Mouse (Mus musculus) cerebellum, postnatal 10 days (tissue): ENCODE measurements around the gene Otud3.
"Not testable (repeated sequence)": the region's sequence is repeated elsewhere in the genome, so short reads cannot be mapped to it uniquely, and the experiment has no call there.

ENCODE experiments used
- DNase-seq, 2 experiments: peaks; one replicate each; pipeline ENCODE4 v3.0.0; 2021; ENCODE audit warnings: mixed read lengths in 2 of 2

Gene Otud3

GRCm38 (mm10) chr4:138889165-138889564 lies 24.6 kb downstream of the Otud3 start:
- DNase-seq, result no peak

DNA sequence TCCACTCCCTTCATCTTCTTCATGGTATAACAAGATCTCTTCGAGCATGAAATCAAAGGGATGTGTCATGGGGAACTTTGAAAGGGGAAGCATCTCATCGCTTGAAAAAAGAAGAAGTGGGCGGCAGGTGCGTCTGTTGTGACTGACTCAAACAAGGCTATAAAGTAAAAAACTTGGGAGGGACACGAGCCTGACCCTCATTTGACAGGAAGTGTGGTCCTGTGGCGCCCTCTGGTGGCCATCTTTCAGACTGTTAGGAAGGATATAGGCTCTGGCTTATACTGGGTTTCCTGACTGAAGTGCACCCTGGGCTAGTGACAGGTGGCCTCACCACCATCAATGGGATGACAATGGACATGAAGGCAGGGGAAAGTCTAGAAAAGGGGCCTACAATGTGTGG lies 29.5 kb downstream of the Otud3 start:
- DNase-seq, result peak; percentile 94 to 97

- peak; percentile 54 to 58 for DNase-seq
These were observed 31.6 kb downstream of the Otud3 start for GRCm38 (mm10) chr4:138882179-138882578.

- no peak for DNase-seq
These were observed 32.7 kb downstream of the Otud3 start for GRCm38 (mm10) chr4:138880811-138881584.

- no peak for DNase-seq
These were observed 33.9 kb downstream of the Otud3 start for GRCm38 (mm10) chr4:138879808-138880207.

DNA sequence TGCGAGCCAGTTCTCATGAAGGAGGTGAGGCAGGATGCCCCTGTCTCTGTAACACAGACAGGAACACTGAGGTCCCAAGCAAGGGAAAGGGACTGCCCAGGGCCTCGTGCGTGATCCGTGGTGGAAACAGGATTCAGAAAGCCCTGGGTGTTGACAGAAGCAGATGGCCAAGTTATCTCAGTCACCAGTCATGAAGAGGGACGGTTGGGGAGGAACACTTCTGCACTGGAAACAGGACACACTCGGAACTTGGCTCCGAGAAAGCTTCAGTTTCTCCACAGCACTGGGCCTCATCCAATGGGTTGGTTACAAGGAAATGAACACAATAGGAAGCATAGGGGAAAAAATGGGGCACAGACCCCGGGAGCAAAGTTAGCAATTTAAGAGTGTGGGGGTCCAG lies 35.0 kb downstream of the Otud3 start:
- no peak for DNase-seq

DNA sequence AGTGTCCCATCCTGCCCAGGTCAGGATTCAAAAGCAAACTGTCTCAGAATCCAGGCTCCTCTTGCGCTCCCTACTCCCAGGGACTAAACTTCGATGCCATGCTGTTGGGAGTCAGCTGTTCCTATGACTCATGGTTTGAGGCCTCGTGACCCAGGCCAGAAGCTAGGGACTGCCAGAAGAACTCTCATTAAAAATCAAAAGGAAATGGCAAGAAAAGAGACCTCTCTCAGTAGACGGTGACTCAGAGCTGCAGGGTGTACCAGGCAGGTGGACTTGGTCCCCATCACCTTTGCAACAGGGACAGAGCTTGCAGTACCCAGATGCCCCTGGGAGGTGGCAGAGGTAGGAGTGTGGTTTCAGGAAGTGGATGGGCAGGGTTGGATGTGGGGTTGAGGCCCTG lies 36.0 kb downstream of the Otud3 start, which contains the start of gene Pla2g2e:
Gene Pla2g2e (plus strand): TSS at position 212 of the 400 bp plus-strand sequence.
- no peak for DNase-seq

DNA sequence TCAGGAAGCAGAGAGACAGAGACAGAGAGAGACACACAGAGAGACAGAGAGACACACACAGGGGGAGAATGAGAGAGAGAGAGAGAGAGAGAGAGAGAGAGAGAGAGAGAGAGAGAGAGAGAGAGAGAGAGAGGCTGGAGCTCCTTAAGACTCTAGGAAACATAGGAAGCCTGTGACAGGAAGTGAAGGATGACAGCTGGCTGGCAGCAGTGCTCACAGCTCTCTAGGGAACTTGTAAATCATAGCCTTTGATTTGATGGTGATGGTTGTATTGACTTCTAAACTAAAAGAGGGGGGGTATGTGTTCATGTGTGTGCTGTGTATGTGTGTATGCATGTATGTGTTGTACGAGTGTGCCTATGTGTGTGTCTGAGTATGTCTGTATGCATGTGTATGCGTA lies 37.8 kb downstream of the Otud3 start:
- no peak for DNase-seq

- DNase-seq, result not testable (repeated sequence)
These were observed 38.5 kb downstream of the Otud3 start for GRCm38 (mm10) chr4:138875275-138875674.

DNA sequence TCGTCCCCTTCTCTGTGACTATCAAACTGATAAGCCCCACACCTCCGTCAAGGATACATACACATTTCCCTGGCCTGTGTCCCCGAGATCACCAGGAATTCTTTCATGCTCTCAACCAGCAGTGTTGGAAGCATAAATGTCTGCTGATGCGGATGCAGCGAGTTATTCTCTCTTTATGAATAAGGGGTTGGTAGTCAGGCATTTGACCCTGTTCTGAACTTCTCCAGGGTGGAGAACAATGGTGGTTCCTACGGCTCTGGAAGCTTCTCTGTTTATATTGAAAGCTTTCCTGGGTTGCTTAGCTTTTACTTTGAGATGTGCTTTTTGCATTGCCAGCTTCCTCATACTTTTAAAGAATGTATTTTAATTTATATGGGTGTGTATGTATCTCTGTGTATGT lies 39.9 kb downstream of the Otud3 start, which contains the start of gene Gm13030:
Gene Gm13030 (minus strand): TSS at position 101 of the 400 bp plus-strand sequence.
- no peak for DNase-seq

GRCm38 (mm10) chr4:138868666-138869065 lies 45.1 kb downstream of the Otud3 start:
- no peak for DNase-seq

- peak; percentile 88 to 93 for DNase-seq
These were observed 47.3 kb downstream of the Otud3 start for GRCm38 (mm10) chr4:138866413-138866812.

DNA sequence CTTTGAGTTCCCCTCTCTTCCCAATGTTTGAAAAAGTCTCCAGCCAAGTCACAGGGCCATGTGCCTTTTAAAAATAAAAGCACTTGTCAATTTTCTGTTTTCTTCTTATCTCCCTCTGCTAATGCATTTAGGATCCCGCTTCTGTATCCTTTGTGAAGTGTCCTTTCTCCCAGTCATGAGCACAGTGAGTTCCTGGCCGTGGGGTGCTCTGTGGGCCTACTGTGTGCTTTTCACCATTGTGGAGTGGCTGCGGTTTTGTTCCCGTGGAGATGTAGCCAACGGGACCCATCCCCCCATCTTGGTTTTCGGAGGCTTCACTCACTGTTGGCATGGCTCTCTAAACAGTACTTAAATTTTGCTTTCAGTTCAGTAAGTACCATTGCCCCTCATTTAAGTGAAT lies 47.8 kb downstream of the Otud3 start:
- DNase-seq, result no peak

- no peak for DNase-seq
These were observed 48.7 kb downstream of the Otud3 start for GRCm38 (mm10) chr4:138865092-138865491.

- no peak for DNase-seq
These were observed 50.3 kb downstream of the Otud3 start, which contains the start of gene Pla2g5 for GRCm38 (mm10) chr4:138863344-138863998. Gene Pla2g5 (minus strand): TSS chr4:138863482.

DNA sequence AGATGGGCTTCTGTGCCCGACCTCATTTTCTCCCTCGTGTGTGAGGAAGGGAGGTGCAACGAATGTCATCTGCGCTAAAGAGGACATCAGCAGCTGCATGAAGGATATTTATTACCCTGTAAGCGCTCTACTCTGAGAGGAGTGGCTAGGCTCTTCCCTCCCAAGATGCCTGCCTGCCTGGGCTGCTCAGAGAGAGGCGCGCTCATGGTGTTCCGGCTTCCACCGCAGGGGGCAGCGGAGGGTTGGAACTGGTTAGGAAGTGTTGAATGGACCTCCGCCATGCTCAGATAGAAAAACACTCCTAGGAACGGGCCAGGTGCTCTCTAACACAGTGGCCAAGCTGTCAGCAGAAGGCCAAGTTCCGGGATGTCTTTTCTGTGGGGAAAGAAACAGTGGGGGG lies 54.0 kb downstream of the Otud3 start:
- DNase-seq, result peak; percentile 94 to 96

DNA sequence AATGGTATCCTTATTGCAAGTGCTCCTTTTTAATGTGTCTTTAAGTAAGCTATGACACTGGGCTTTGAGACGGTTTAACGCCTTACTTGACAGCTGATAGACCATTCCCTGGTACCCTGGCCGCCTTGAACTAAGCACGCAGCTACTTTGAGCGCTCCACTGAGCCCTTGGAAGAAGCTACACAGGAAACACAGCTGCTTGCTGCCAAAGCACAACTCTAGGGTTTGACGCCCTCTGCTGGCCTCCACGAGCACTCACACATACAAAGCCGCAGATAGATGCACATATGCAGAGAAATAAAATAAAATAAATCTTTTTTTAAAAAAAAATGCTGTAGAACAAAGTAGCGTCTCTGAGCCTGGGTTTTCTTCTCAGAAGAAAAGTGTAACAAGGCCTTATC lies 54.5 kb downstream of the Otud3 start:
- peak; percentile 67 to 74 for DNase-seq

- no peak for DNase-seq
These were observed 55.3 kb downstream of the Otud3 start for GRCm38 (mm10) chr4:138858446-138858845.

DNA sequence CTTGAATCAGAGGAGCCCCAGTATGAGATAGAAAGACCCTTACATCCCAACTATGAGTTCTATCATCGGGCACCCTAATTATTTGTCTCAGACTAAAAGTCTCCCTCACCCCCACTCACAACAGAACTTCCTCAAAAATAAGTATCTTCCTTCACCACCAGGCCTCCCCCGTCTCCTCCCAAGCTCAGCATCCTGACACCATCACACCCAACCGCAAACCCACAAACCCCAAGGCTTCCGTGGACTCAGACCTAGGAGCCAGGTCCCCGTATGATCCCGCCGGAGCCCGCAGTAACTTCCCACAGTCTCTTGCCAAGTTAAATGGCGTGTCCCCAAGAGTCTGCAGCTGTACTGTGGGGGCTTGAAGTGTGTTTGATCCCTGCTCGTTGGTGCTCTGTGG lies 56.2 kb downstream of the Otud3 start:
- no peak for DNase-seq

GRCm38 (mm10) chr4:138856491-138856890 lies 57.3 kb downstream of the Otud3 start:
- peak; percentile 83 to 90 for DNase-seq

DNA sequence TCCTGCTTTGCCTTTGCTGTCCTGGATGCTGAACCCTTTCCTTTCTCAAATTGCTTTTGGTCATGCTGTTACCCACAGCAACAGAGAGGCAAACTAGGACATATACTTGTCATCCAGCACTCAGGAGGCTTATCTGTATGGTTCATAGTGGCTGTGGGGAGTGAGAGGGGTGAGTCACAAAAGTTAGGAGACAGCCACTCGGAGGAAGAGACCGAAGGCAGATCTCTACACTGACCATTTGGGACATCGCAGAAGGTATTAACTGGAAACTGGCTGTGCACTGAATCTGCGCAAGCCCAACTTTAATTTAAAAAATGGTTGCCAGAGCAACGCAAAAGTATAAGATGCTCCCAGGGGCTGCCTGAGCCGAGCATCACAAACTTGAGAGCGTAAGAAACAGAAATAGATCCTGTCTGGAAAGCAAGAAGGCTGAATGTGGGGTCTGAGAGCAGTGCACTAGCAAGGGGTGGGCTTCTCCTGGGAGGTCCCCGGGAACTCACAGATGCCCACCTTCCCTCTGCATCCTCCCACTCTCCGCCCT lies 58.6 kb downstream of the Otud3 start:
- no peak for DNase-seq

- DNase-seq, result no peak
These were observed 60.8 kb downstream of the Otud3 start for GRCm38 (mm10) chr4:138852961-138853360.

DNA sequence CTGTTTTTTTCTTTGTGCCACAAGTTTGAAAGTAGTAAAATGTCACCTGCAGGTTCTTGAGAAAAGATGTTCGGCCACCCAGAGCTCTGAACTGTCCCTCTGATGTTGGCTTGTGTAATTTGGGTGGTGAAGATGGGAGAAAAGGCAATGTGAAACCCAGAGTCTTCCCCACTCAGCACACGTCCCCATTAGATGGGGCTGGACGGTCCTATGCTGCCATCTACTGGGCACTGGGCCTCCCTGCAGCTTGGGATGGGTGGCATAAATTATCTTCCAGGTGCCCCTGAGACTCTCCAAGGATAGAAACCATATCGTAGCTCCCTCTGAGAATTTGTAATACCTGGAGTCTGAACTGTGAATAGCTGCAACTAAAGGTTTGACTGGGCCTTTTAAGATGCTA lies 62.3 kb downstream of the Otud3 start:
- peak; percentile 89 to 93 for DNase-seq
